Mouse (Mus musculus): ENCODE measurements around the gene Itgb5. TPM values are rescaled to one million over a fixed set of nuclear protein-coding genes. Genes with fewer than 3 reads are reported as not detected.

The Itgb5 gene
- polyA plus RNA-seq (2012; rRNA removed), result 12.9 and 14.1 TPM in 2 replicates

DNA sequence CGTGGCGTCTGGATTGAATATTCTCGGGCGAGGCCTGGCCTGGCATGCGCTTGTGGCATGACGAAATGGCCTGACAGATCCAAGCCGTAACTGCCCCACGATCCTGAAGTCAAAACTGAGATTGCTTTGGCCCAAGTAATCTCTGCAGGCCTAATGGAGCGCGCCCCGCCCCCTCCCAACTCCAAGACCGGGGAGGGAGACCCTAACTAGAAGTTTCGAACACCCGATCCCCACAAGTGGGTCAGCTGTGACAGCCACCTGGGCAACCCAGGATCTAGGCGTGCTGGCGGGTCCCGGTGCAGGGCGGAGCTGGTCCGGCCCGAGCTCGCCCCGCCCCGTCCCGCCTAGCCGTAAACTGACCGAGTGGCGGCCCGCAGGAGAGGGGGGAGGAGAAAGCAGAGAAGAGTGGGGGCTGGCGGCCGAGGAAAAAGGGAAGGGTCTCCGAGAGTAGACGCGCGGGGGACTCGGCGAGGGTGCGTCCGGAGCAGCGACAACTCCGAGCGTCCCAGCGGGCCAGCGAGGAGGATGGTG, at the start of gene Itgb5:
Itgb5 (plus strand) TSS at position 365 of the 531 bp plus-strand sequence.

DNA sequence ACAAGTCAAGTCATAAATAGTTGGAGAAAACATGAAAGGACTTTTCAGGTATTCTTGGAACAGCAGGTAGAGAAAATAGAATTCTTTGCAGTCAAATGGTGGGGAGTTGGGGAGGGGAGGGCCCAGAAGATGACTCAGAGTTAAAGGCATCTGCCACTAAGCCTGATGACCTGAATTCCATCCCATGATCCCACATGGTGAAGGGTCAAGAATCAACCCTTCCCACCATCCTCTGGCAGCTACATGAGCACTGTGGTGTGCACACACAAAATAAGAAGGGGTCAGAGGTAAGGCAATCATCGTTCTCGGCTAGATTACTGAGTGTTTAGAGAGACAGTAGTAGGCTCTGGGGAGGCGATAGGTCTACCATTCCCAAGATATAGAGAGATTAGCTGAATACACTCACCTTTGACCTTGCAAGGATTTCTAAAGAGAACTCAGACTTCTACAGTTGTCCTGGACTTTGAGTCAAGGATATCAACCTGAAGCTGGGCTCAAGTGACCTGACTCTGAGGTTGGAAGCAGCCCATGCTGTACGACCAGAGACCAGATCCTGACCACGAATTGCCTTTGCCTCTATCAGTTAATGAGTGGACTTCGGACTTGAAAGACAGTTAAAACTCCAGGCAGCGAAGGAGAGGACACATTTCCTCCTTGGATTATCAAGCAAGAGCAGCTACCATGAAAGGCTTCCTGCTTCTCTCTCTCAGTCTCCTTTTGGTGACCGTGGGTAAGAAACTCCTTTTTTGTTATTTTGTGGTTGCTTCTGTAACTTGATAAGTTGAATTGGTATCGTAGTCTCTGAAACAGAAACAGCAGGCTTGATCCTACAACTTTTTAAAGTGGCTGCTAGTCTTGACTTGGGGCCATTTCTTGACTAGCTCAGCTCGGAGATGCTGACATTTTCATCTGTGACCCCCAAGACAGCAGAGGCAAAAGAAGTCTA, 35.3 kb upstream of the Itgb5 start, which contains the start of gene Muc13:
Muc13 (plus strand) TSS at position 192 of the 946 bp plus-strand sequence.

DNA sequence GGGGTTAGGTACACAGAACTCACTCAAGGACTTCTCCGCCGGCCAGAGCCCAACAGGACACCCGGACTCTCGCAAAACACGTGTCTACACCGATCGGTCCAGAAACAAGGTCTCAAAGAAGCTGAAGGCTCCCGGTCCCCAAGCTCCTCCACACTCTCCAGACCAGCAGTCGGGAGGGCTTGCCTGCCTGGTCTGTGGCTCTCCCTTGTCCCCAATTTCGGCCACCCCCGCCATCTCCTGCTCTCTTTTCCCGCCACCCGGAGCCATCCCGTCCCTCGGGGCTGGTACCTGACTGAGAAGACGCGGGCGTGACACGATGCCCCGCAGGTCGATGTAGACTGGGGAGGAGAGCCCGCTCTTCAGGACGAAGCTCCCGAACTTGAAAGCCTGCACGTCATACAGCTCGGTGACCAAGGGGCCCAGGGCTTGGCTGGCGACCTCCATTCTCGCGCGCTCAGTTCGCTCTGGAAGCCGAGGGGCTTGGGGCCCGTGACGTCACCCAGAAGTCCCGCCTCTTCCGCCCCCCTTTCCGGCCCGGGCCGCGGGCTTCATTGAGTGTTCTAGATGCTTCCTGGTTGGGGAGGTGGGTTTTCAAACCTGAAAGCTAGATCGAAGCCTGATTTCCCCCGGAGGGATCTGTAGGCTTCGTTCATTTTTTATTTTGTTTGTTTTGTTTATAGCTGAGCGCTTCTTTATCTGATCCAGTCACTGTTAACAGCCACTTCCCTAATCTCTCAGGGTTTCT, 137.2 kb downstream of the Itgb5 start, which contains the start of gene Umps:
Umps (minus strand) TSS at position 501 of the 745 bp plus-strand sequence.

Other genes with a start within 250 kb of the Itgb5 start
- 3.5 and 3.8 TPM in 2 replicates for gene Heg1, start 145.3 kb upstream of the Itgb5 start, polyA plus RNA-seq (2012; rRNA removed)
- 1.6 and 1.8 TPM in 2 replicates for gene Muc13, start 35.6 kb upstream of the Itgb5 start, polyA plus RNA-seq (2012; rRNA removed)
- 23.1 and 26.0 TPM in 2 replicates for gene Umps, start 137.4 kb downstream of the Itgb5 start, polyA plus RNA-seq (2012; rRNA removed)